Mouse (Mus musculus): ENCODE measurements around the gene Cabin1.
A peak's percentile ranks its signal among the peaks of the same experiment; 100 is the strongest.

The Cabin1 gene

GRCm38 (mm10) chr10:75702494-75702893 lies 61.6 kb downstream of the Cabin1 start:
- DNase-seq (ENCODE audit: low spot score) = no peak

GRCm38 (mm10) chr10:75701280-75701679 lies 62.9 kb downstream of the Cabin1 start:
- DNase-seq (ENCODE audit: low spot score) = no peak

- no peak for DNase-seq (ENCODE audit: low spot score)
Measured at GRCm38 (mm10) chr10:75697693-75698092, 66.4 kb downstream of the Cabin1 start.

- no peak for DNase-seq (ENCODE audit: low spot score)
Measured at GRCm38 (mm10) chr10:75696597-75697355, 67.4 kb downstream of the Cabin1 start.

GRCm38 (mm10) chr10:75695521-75695920 lies 68.6 kb downstream of the Cabin1 start:
- no peak for DNase-seq (ENCODE audit: low spot score)

GRCm38 (mm10) chr10:75695078-75695477 lies 69.1 kb downstream of the Cabin1 start:
- no peak for DNase-seq (ENCODE audit: low spot score)

GRCm38 (mm10) chr10:75694567-75694966 lies 69.6 kb downstream of the Cabin1 start:
- no peak for DNase-seq (ENCODE audit: low spot score)

GRCm38 (mm10) chr10:75693451-75694233 lies 70.5 kb downstream of the Cabin1 start:
- DNase-seq (ENCODE audit: low spot score) = no peak

- no peak for DNase-seq (ENCODE audit: low spot score)
Measured at GRCm38 (mm10) chr10:75688598-75688997, 75.5 kb downstream of the Cabin1 start.

GRCm38 (mm10) chr10:75686724-75687123 lies 77.4 kb downstream of the Cabin1 start:
- no peak for DNase-seq (ENCODE audit: low spot score)

GRCm38 (mm10) chr10:75684035-75685004 lies 79.8 kb downstream of the Cabin1 start:
- DNase-seq (ENCODE audit: low spot score) = no peak

GRCm38 (mm10) chr10:75680574-75681001 lies 83.6 kb downstream of the Cabin1 start:
- no peak for DNase-seq (ENCODE audit: low spot score)

- no peak for DNase-seq (ENCODE audit: low spot score)
Measured at GRCm38 (mm10) chr10:75679204-75679603, 84.9 kb downstream of the Cabin1 start.

- no peak for DNase-seq (ENCODE audit: low spot score)
Measured at GRCm38 (mm10) chr10:75677989-75678388, 86.2 kb downstream of the Cabin1 start.

GRCm38 (mm10) chr10:75677571-75677970 lies 86.6 kb downstream of the Cabin1 start:
- no peak for DNase-seq (ENCODE audit: low spot score)

- DNase-seq (ENCODE audit: low spot score) = no peak
Measured at GRCm38 (mm10) chr10:75676819-75677565, 87.1 kb downstream of the Cabin1 start.

- DNase-seq (ENCODE audit: low spot score) = no peak
Measured at GRCm38 (mm10) chr10:75676286-75676685, 87.9 kb downstream of the Cabin1 start.

- no peak for DNase-seq (ENCODE audit: low spot score)
Measured at GRCm38 (mm10) chr10:75675594-75675993, 88.5 kb downstream of the Cabin1 start.

- no peak for DNase-seq (ENCODE audit: low spot score)
Measured at GRCm38 (mm10) chr10:75669936-75670335, 94.2 kb downstream of the Cabin1 start.

GRCm38 (mm10) chr10:75667911-75668270 lies 96.2 kb downstream of the Cabin1 start:
- peak; percentile 89 for DNase-seq (ENCODE audit: low spot score)

Data from testis, postnatal 10 days (tissue).